Mouse (Mus musculus) intestine, embryonic 14.5 days (tissue): ENCODE data around the gene Pgpep1. TPM values are rescaled to one million over a fixed set of nuclear protein-coding genes. Genes with fewer than 3 reads are reported as not detected.
A peak's percentile ranks its signal among the peaks of the same experiment; 100 is the strongest.

Experiments
- ATAC-seq: fragments of 200-750 bp; cut with Nextera tagmentation; replicated peaks from 2 replicates; pipeline ENCODE4 v1.8.0; 2017; ENCODE audit warnings: low read depth, moderate number of reproducible peaks, moderate TSS enrichment, moderate library complexity; ENCODE audit not compliant: low FRiP score, low TSS enrichment
- DNase-seq: peaks from one replicate; pipeline ENCODE4 v3.0.0-alpha.2; 2018; ENCODE audit warnings: low spot score
- H3K27ac ChIP-seq: fragments of 300-500 bp; sonication (generic); 2 replicates; pipeline ENCODE4 v1.5.1; 2014; ENCODE audit warnings: low read depth, mild to moderate bottlenecking, control low read depth
- H3K27me3 ChIP-seq: fragments of 300-500 bp; sonication (generic); replicated peaks from 2 replicates; pipeline ENCODE4 v1.6.1; 2014; ENCODE audit warnings: low read length, control low read depth; ENCODE audit not compliant: control insufficient read depth, insufficient read depth
- H3K36me3 ChIP-seq: fragments of 300-500 bp; sonication (generic); 2 replicates; pipeline ENCODE4 v1.6.1; 2014; ENCODE audit warnings: low read length, control low read depth; ENCODE audit not compliant: control insufficient read depth, insufficient read depth
- H3K4me1 ChIP-seq: fragments of 300-500 bp; sonication (generic); replicated peaks from 2 replicates; pipeline ENCODE4 v1.6.1; 2014; ENCODE audit warnings: low read length, control low read depth, mixed read lengths; ENCODE audit not compliant: control insufficient read depth, insufficient read depth
- H3K4me2 ChIP-seq: fragments of 300-500 bp; sonication (generic); 2 replicates; pipeline ENCODE4 v1.6.1; 2014; ENCODE audit warnings: low read length
- H3K4me3 ChIP-seq: fragments of 300-500 bp; sonication (generic); 2 replicates; pipeline ENCODE4 v1.5.1; 2014; ENCODE audit warnings: low read depth, low read length, control low read depth, mixed read lengths
- H3K9ac ChIP-seq: fragments of 300-500 bp; sonication (generic); 2 replicates; pipeline ENCODE4 v1.6.1; 2014; ENCODE audit warnings: mild to moderate bottlenecking, low read length
- H3K9me3 ChIP-seq: fragments of 300-500 bp; sonication (generic); 2 replicates; pipeline ENCODE4 v1.6.1; 2016; ENCODE audit warnings: low read length, control low read depth; ENCODE audit not compliant: control insufficient read depth
- WGBS: fragments of 180-500 bp; shearing (Covaris S2); extraction: QIAGEN DNeasy Blood & Tissue Kit; methylation state at CpG from one replicate; pipeline ENCODE4 v1.1.7; 2014; 5-methylcytosine and 5-hydroxymethylcytosine counted together
- polyA plus RNA-seq: library from polyadenylated mRNA; unstranded; fragments of >200 nt; fragmentation: Nextera tagmentation; extraction: Ambion mirVana; gene quantifications from 2 replicates; pipeline ENCODE4 v1.2.1, GENCODE M21; 2014

Gene Pgpep1
- polyA plus RNA-seq, 1 experiment from 2014 or later = 65.9 TPM

DNA sequence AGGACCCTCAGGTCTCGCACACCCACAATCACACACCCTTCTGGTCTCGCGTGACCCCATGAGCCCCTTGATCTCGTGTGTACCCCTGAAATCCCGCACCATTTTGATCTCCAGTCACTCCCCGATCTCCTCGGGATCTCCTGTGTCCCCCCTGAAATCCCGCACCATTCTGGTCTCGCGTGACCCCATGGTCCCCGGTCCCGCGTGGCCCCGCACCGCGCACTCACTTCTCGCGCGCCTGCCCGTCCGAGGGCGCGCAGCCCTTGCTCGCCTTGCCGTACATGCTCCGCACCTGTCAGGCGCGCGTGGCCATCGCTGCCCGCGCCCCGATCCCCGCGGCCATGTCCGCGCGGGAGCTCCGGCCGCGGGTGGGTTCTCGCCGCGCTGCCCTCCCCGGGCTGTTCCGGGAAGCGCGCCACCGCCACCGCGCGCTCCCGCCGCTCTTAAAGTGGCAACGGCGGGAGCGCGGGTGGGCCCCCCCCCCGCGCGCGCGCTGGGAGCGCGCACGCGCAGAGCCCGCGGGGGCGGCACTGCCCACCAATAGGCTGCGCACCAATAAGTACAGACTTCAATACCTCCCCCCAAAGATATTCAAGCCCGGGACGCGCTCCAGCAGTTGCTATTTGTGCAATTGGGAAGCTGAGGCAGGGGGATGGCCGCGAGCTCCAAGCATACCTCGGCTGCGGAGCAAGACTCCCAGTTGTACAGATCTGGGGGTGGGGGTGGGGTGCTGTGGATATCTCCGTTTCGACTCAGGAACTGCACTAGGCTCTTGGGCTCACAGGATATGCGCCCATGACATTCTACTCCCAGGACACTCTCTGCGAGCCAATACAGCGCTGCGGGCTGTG, 52.1 kb downstream of the Pgpep1 start:
- DNase-seq (peak; percentile 82), ATAC-seq (no peak)
- Histone ChIP-seq H3K9ac (peak overlapping the region; percentile 90), H3K36me3 (no peaks in the 10 kb centered on the region), H3K4me3 (peak overlapping the region; percentile 78), H3K27me3 (no peaks in the 10 kb centered on the region), H3K9me3 (no peaks in the 10 kb centered on the region), H3K27ac (peak overlapping the region; percentile 100), H3K4me1 (peaks cover 29% of the 10 kb centered on the region), H3K4me2 (peak overlapping the region; percentile 98)
- WGBS = 2% methylated on average over 79 of the region's 84 CpGs

DNA sequence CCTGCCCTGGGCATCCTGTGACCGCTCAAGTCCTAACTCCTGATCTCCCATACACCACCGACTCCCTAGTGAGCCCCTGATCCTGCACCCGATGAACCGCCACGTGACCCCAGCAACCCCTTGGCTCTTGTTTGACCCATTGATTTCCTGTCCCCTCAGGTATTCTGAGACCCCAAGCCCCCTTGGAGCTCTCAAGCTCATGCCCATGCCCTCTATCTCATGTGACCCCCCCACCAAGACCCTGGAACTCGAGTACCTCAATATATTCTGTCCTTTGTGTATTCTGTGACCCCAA, 52.6 kb downstream of the Pgpep1 start:
- H3K27ac ChIP-seq = no peak overlapping the region; the same call in 1 of the 2 replicates

DNA sequence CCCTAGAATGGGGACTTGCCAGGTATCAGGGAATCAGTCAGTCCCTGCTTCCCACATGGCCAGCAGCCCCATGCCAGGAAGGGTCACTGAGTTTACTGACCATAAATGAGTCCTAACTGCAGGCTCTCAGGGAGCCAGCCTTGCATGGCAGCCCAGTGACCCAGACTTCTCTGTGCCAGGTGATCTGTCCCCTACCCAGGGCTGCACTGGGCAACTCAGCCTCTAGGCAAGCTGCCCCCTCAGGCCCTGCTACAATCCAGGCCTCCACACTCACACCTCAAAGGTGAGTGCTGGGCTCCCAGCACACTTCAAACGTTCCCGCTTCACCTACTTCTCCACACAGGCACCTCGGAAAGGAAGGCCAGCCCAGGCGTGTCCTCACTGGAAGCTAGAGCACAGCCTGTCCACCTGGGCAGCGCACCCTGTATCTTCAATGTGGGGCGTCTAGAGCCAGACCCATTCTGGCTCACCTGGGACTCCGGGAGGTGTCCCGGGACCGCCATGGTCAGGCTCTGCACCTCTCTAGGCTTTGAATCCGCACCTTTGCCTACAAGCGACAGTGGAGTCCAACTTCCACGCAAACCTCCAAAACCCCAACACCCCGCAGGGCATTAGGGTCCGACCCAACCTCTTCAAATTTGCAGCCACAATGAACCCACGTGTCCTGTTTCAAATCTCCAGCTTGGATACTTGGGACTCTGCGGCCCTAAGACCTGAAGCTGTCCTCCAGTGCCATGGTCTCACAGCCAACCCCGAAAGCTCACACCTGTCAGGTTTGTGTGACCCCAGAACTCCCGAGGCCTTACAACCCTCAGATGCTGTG, 53.2 kb downstream of the Pgpep1 start:
- H3K27ac ChIP-seq = no peak overlapping the region
- no peak for DNase-seq
- 63% methylated on average over 18 of the region's 18 CpGs for WGBS

More for the DNA sequence above, 52.6 kb downstream of the Pgpep1 start:
- 0 out of 2 replicates have a peak, but pooled peaks cover 2% of the 10 kb centered on the region for H3K36me3 ChIP-seq
- peaks cover 29% of the 10 kb centered on the region for H3K4me1 ChIP-seq
- WGBS = 23% methylated on average over 6 of the region's 6 CpGs
- peak overlapping the region; percentile 78 for H3K4me3 ChIP-seq
- DNase-seq = no peak
- no peaks in the 10 kb centered on the region for H3K9me3 ChIP-seq
- ATAC-seq = no peak
- peak overlapping the region; percentile 98 for H3K4me2 ChIP-seq
- peak overlapping the region; percentile 90 for H3K9ac ChIP-seq
- no peaks in the 10 kb centered on the region for H3K27me3 ChIP-seq

DNA sequence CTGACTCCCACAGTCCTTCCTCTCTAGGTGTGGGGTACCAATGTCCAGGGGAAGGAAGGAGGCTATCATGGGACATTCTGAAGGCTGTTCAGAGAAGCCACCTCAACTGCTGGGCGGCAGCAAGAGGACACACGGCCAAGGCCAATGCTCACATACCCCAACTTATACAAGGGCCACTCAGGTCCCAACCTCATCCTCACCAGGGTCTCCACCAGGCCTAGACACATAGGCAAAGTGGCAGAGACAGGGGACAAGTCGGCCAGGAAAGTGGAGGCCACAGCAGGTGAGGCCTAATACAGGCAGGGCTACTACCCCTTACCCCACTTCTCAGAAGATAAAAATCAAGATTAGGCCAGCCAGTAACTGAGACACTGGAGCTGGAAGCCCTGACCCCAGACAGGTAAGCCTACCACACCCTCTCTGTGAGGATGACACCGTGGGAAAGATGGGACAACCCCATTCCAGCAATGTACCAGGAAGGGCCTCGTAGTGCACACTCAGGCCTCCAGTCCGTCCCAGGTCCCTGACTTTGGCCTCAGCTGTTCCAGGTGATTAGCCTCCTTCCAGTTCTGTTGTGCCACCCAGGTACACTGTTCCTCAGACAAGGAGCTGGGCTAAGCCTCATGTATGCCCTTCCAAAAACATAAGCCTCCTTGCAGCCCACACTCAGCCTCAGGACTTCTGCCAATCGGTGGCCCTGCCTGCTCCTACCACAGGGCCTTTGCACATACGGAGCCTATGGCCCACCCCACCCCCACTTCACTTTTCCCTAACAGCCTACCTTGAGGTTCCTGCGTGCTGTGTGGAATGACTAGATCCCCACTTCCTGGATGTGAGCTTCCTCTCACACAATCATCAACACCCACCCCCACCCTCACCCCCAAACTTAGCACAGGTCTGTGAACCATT, 54.1 kb downstream of the Pgpep1 start:
- Histone ChIP-seq H3K9ac (no peak overlapping the region), H3K36me3 (0 out of 2 replicates have a peak, but pooled peaks cover 7% of the 10 kb centered on the region), H3K27me3 (no peaks in the 10 kb centered on the region), H3K27ac (no peak overlapping the region), H3K9me3 (no peaks in the 10 kb centered on the region), H3K4me2 (no peak overlapping the region), H3K4me3 (0 out of 2 replicates have a peak overlapping the region, but pooled peaks have one; percentile 78), H3K4me1 (peaks cover 27% of the 10 kb centered on the region)
- WGBS = 88% methylated on average over 9 of the region's 9 CpGs
- ATAC-seq (no peak), DNase-seq (no peak)

More for the DNA sequence above, 53.2 kb downstream of the Pgpep1 start:
- Histone ChIP-seq H3K27me3 (no peaks in the 10 kb centered on the region), H3K9me3 (no peaks in the 10 kb centered on the region), H3K4me3 (peak overlapping the region; percentile 78), H3K9ac (peak overlapping the region; percentile 90), H3K4me1 (peaks cover 29% of the 10 kb centered on the region), H3K4me2 (peak overlapping the region; percentile 98), H3K36me3 (0 out of 2 replicates have a peak, but pooled peaks cover 7% of the 10 kb centered on the region)
- ATAC-seq = no peak

DNA sequence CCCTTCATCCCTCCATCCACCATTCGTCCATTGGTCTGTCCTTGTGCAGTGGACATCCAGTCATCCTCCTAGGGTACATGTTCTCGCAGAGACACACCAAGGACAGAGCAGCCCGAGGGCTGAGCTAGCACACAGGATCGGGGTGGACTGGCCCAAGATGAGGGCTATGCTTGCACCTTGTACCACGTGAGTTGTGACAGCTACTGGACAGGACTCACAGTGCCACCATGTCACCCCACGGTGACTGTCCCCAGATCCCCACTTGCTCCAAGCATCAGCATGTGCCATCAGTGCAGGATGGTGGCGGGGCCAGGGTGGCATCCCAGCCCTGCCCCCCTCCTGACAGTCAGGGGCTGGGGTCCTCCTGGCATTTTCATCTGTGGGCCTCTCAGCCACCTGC, 55.6 kb downstream of the Pgpep1 start:
- Histone ChIP-seq H3K4me1 (peaks cover 34% of the 10 kb centered on the region), H3K9ac (no peak overlapping the region), H3K36me3 (0 out of 2 replicates have a peak, but pooled peaks cover 7% of the 10 kb centered on the region), H3K4me3 (no peak overlapping the region), H3K27ac (no peak overlapping the region), H3K9me3 (no peaks in the 10 kb centered on the region), H3K4me2 (no peak overlapping the region), H3K27me3 (no peaks in the 10 kb centered on the region)
- no peak for DNase-seq
- ATAC-seq = no peak
- WGBS = 92% methylated on average over 7 of the region's 7 CpGs

DNA sequence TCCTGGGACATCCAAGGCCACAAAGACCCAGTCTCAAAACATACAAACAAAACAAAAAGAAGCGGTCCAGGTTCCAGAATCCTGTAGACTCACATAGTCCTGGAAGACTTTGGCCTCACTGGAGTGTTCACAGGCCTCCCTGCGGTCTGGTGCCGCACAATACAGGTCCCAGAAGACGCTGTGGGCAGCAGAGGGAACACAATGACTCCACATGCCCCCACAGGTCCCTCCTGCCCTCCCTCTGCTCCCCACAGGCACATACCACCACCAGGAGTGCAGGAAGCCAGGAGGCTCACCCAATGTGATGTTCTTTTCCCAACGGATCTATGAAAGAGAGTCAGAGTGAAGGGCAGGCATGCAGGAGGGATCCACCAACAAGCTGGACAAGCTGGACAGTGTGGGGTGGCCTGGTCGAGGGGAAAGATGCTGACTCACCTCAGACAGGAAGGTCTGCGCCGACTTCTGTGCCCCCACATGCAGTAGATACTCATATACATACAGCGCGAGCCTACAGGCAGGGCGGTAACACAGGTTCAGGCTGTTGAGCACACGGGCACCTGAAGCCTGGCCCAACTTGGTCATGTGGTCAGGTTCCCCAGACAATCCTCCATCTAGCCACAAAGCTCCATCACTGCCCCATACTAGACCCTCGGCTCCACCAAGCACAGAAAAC, 57.9 kb downstream of the Pgpep1 start:
- H3K27ac ChIP-seq = no peak overlapping the region
- H3K9ac ChIP-seq = no peak overlapping the region
- no peak overlapping the region for H3K4me3 ChIP-seq
- H3K4me1 ChIP-seq = peaks cover 42% of the 10 kb centered on the region
- H3K36me3 ChIP-seq = 0 out of 2 replicates have a peak, but pooled peaks cover 7% of the 10 kb centered on the region
- WGBS = 95% methylated on average over 13 of the region's 13 CpGs
- H3K9me3 ChIP-seq = no peaks in the 10 kb centered on the region
- H3K27me3 ChIP-seq = no peaks in the 10 kb centered on the region
- no peak for ATAC-seq
- H3K4me2 ChIP-seq = no peak overlapping the region
- DNase-seq = no peak

DNA sequence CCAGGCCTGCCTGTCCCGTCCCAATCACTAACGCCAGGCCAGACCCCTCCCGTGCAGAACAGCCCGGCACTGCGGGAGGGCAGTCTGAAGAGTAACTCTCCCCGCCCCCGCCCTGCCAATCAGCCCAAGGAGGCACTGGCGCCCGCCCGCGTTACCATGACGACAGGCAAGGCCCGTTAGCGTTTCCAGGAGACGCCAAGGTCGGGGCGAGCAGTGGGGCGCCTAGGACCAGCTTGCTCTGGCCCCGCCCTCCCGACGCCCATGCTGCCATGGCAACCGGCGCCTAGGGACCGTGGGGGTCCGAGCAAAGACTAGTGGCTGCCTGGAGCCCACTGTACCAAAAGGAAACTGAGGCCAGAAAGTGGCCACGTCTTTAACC, 58.9 kb downstream of the Pgpep1 start:
- peaks cover 43% of the 10 kb centered on the region for H3K4me1 ChIP-seq
- peak; percentile 42; the same call in 1 of the 2 replicates for ATAC-seq
- H3K36me3 ChIP-seq = peaks cover 12% of the 10 kb centered on the region
- no peak overlapping the region for H3K4me3 ChIP-seq
- DNase-seq = peak; percentile 79
- H3K9ac ChIP-seq = no peak overlapping the region
- H3K27me3 ChIP-seq = no peaks in the 10 kb centered on the region
- no peaks in the 10 kb centered on the region for H3K9me3 ChIP-seq
- H3K27ac ChIP-seq = peak overlapping the region; percentile 65
- peak overlapping the region; percentile 43 for H3K4me2 ChIP-seq
- WGBS = under 1% methylated on average over 26 of the region's 26 CpGs
